Mouse (Mus musculus): ENCODE results near the gene 4930562C15Rik. TPM values are rescaled to one million over a fixed set of nuclear protein-coding genes. Genes with fewer than 3 reads are reported as not detected.

4930562C15Rik gene
- polyA plus RNA-seq, 1 experiment from 2014 or later = 0.36 TPM

DNA sequence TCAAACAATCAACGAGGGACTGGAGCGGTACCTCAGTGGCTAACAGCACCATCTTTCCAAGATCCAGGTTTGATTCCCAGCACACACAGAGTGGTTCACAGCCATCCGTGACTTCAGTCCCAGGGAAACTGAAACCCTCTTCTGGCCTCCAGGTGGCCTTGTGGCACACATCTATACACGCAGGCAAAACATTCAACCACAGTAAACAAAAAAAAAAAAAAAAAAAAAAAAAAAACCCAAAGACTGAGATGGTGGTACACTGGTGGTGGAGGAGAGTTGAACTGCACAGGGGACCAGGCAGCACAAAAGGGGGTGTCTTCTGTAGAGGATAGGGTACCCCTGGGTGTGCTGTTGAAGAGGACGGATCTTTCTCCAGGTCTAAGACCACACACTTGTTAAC lies 35.3 kb downstream of the 4930562C15Rik start:
- H3K9ac ChIP-seq (ENCODE audit: low read length) = no peak overlapping the region
- no peak overlapping the region for H3K27ac ChIP-seq (ENCODE audit: low read depth, low read length)
- 91% methylated on average over 5 of the region's 5 CpGs for WGBS
- ATAC-seq (replicated peaks; ENCODE audit: low FRiP score) (no peak), DNase-seq (ENCODE audit: low spot score) (no peak)
- H3K36me3 ChIP-seq (ENCODE audit: control insufficient read depth, insufficient read depth, low read length) = no peaks in the 10 kb centered on the region
- H3K27me3 ChIP-seq (ENCODE audit: control insufficient read depth, insufficient read depth, low read length) = no peaks in the 10 kb centered on the region
- H3K4me3 ChIP-seq (ENCODE audit: low read depth, low read length) = no peak overlapping the region
- H3K4me2 ChIP-seq (ENCODE audit: low read depth, low read length, severe bottlenecking) = no peak overlapping the region
- no peaks in the 10 kb centered on the region for H3K4me1 ChIP-seq (replicated peaks; ENCODE audit: control insufficient read depth, insufficient read depth, low read length)
- no peaks in the 10 kb centered on the region for H3K9me3 ChIP-seq (ENCODE audit: control insufficient read depth, low read length)

- no peak overlapping the region for H3K27ac ChIP-seq (ENCODE audit: low read depth, low read length)
- H3K4me2 ChIP-seq (ENCODE audit: low read depth, low read length, severe bottlenecking) = no peak overlapping the region
- H3K9me3 ChIP-seq (ENCODE audit: control insufficient read depth, low read length) = no peaks in the 10 kb centered on the region
- no peaks in the 10 kb centered on the region for H3K36me3 ChIP-seq (ENCODE audit: control insufficient read depth, insufficient read depth, low read length)
- ATAC-seq (replicated peaks; ENCODE audit: low FRiP score) (no peak), DNase-seq (ENCODE audit: low spot score) (no peak)
- 0 out of 2 replicates have a peak, but pooled peaks cover 2% of the 10 kb centered on the region for H3K4me1 ChIP-seq (replicated peaks; ENCODE audit: control insufficient read depth, insufficient read depth, low read length)
- no peaks in the 10 kb centered on the region for H3K27me3 ChIP-seq (ENCODE audit: control insufficient read depth, insufficient read depth, low read length)
- no peak overlapping the region for H3K4me3 ChIP-seq (ENCODE audit: low read depth, low read length)
- 89% methylated on average over 2 of the region's 2 CpGs for WGBS
- no peak overlapping the region for H3K9ac ChIP-seq (ENCODE audit: low read length)
Observed at GRCm38 (mm10) chr16:4871926-4872325, 36.7 kb downstream of the 4930562C15Rik start.

- no peak for ATAC-seq (replicated peaks; ENCODE audit: low FRiP score)
- no peak for DNase-seq (ENCODE audit: low spot score)
- Histone ChIP-seq H3K4me3 (ENCODE audit: low read depth, low read length) (no peak overlapping the region), H3K27ac (ENCODE audit: low read depth, low read length) (no peak overlapping the region), H3K36me3 (ENCODE audit: control insufficient read depth, insufficient read depth, low read length) (no peaks in the 10 kb centered on the region), H3K27me3 (ENCODE audit: control insufficient read depth, insufficient read depth, low read length) (no peaks in the 10 kb centered on the region), H3K4me2 (ENCODE audit: low read depth, low read length, severe bottlenecking) (no peak overlapping the region), H3K4me1 (replicated peaks; ENCODE audit: control insufficient read depth, insufficient read depth, low read length) (peaks cover 12% of the 10 kb centered on the region), H3K9me3 (ENCODE audit: control insufficient read depth, low read length) (no peaks in the 10 kb centered on the region), H3K9ac (ENCODE audit: low read length) (no peak overlapping the region)
- WGBS = 91% methylated on average over 23 of the region's 23 CpGs
Observed at GRCm38 (mm10) chr16:4875198-4876032, 40.2 kb downstream of the 4930562C15Rik start.

GRCm38 (mm10) chr16:4876033-4876680 lies 40.9 kb downstream of the 4930562C15Rik start:
- Histone ChIP-seq H3K4me1 (replicated peaks; ENCODE audit: control insufficient read depth, insufficient read depth, low read length) (peaks cover 14% of the 10 kb centered on the region), H3K4me2 (ENCODE audit: low read depth, low read length, severe bottlenecking) (no peak overlapping the region), H3K27ac (ENCODE audit: low read depth, low read length) (no peak overlapping the region), H3K4me3 (ENCODE audit: low read depth, low read length) (no peak overlapping the region), H3K9me3 (ENCODE audit: control insufficient read depth, low read length) (no peaks in the 10 kb centered on the region), H3K36me3 (ENCODE audit: control insufficient read depth, insufficient read depth, low read length) (no peaks in the 10 kb centered on the region), H3K27me3 (ENCODE audit: control insufficient read depth, insufficient read depth, low read length) (no peaks in the 10 kb centered on the region), H3K9ac (ENCODE audit: low read length) (no peak overlapping the region)
- DNase-seq (ENCODE audit: low spot score) = no peak
- no peak for ATAC-seq (replicated peaks; ENCODE audit: low FRiP score)
- 93% methylated on average over 8 of the region's 8 CpGs for WGBS

DNA sequence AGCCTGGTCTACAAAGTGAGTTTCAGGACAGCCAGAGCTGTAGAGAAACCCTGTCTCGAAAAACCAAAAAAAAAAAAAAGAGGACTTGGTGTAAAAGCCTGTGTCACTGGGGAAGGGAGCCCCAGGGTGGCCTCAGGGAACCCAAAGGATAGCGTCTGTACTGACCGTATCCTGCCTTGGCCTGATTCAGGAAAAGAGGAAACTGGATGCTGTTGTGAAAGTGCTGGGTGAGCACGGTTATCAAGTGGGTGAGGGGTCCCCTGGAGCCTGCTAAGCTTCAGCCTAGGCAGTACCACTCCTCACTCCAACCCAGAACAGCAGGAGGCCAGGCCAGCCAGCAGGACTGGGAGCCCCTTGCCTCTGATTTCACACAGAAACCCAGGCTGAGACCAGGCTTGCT lies 42.0 kb downstream of the 4930562C15Rik start:
- ATAC-seq (replicated peaks; ENCODE audit: low FRiP score) (no peak), DNase-seq (ENCODE audit: low spot score) (no peak)
- no peaks in the 10 kb centered on the region for H3K9me3 ChIP-seq (ENCODE audit: control insufficient read depth, low read length)
- H3K9ac ChIP-seq (ENCODE audit: low read length) = no peak overlapping the region
- 92% methylated on average over 4 of the region's 4 CpGs for WGBS
- no peak overlapping the region for H3K27ac ChIP-seq (ENCODE audit: low read depth, low read length)
- no peak overlapping the region for H3K4me3 ChIP-seq (ENCODE audit: low read depth, low read length)
- no peaks in the 10 kb centered on the region for H3K27me3 ChIP-seq (ENCODE audit: control insufficient read depth, insufficient read depth, low read length)
- H3K4me1 ChIP-seq (replicated peaks; ENCODE audit: control insufficient read depth, insufficient read depth, low read length) = peaks cover 15% of the 10 kb centered on the region
- no peak overlapping the region for H3K4me2 ChIP-seq (ENCODE audit: low read depth, low read length, severe bottlenecking)
- H3K36me3 ChIP-seq (ENCODE audit: control insufficient read depth, insufficient read depth, low read length) = no peaks in the 10 kb centered on the region

- H3K27ac ChIP-seq (ENCODE audit: low read depth, low read length) = no peak overlapping the region
- 79% methylated on average over 3 of the region's 3 CpGs for WGBS
- no peak overlapping the region for H3K9ac ChIP-seq (ENCODE audit: low read length)
- H3K9me3 ChIP-seq (ENCODE audit: control insufficient read depth, low read length) = no peaks in the 10 kb centered on the region
- H3K4me3 ChIP-seq (ENCODE audit: low read depth, low read length) = no peak overlapping the region
- no peak for DNase-seq (ENCODE audit: low spot score)
- H3K27me3 ChIP-seq (ENCODE audit: control insufficient read depth, insufficient read depth, low read length) = no peaks in the 10 kb centered on the region
- no peak for ATAC-seq (replicated peaks; ENCODE audit: low FRiP score)
- H3K36me3 ChIP-seq (ENCODE audit: control insufficient read depth, insufficient read depth, low read length) = no peaks in the 10 kb centered on the region
- H3K4me2 ChIP-seq (ENCODE audit: low read depth, low read length, severe bottlenecking) = no peak overlapping the region
- H3K4me1 ChIP-seq (replicated peaks; ENCODE audit: control insufficient read depth, insufficient read depth, low read length) = peaks cover 15% of the 10 kb centered on the region
Observed at GRCm38 (mm10) chr16:4877701-4878100, 42.5 kb downstream of the 4930562C15Rik start.

- no peak for ATAC-seq (replicated peaks; ENCODE audit: low FRiP score)
- no peaks in the 10 kb centered on the region for H3K9me3 ChIP-seq (ENCODE audit: control insufficient read depth, low read length)
- no peaks in the 10 kb centered on the region for H3K36me3 ChIP-seq (ENCODE audit: control insufficient read depth, insufficient read depth, low read length)
- no peaks in the 10 kb centered on the region for H3K27me3 ChIP-seq (ENCODE audit: control insufficient read depth, insufficient read depth, low read length)
- H3K4me1 ChIP-seq (replicated peaks; ENCODE audit: control insufficient read depth, insufficient read depth, low read length) = peaks cover 15% of the 10 kb centered on the region
- no peak overlapping the region for H3K27ac ChIP-seq (ENCODE audit: low read depth, low read length)
- DNase-seq (ENCODE audit: low spot score) = no peak
- peak overlapping the region; percentile 91 for H3K4me2 ChIP-seq (ENCODE audit: low read depth, low read length, severe bottlenecking)
- peak overlapping the region; percentile 81 for H3K9ac ChIP-seq (ENCODE audit: low read length)
- peak overlapping the region; percentile 82 for H3K4me3 ChIP-seq (ENCODE audit: low read depth, low read length)
- WGBS = 31% methylated on average over 5 of the region's 5 CpGs
Observed at GRCm38 (mm10) chr16:4878192-4878885, 43.1 kb downstream of the 4930562C15Rik start.

- ATAC-seq (replicated peaks; ENCODE audit: low FRiP score) = peak; percentile 34
- under 1% methylated on average over 54 of the region's 54 CpGs for WGBS
Observed at GRCm38 (mm10) chr16:4879101-4879707, 44.0 kb downstream of the 4930562C15Rik start.

More at GRCm38 (mm10) chr16:4879101-4879707, 44.0 kb downstream of the 4930562C15Rik start:
- no peaks in the 10 kb centered on the region for H3K27me3 ChIP-seq (ENCODE audit: control insufficient read depth, insufficient read depth, low read length)
- H3K36me3 ChIP-seq (ENCODE audit: control insufficient read depth, insufficient read depth, low read length) = no peaks in the 10 kb centered on the region
- DNase-seq (ENCODE audit: low spot score) = peak; percentile 78
- H3K9ac ChIP-seq (ENCODE audit: low read length) = peak overlapping the region; percentile 81
- peak overlapping the region; percentile 82 for H3K4me3 ChIP-seq (ENCODE audit: low read depth, low read length)
- H3K4me1 ChIP-seq (replicated peaks; ENCODE audit: control insufficient read depth, insufficient read depth, low read length) = peaks cover 15% of the 10 kb centered on the region
- peak overlapping the region; percentile 91 for H3K4me2 ChIP-seq (ENCODE audit: low read depth, low read length, severe bottlenecking)
- H3K9me3 ChIP-seq (ENCODE audit: control insufficient read depth, low read length) = no peaks in the 10 kb centered on the region
- H3K27ac ChIP-seq (ENCODE audit: low read depth, low read length) = peak overlapping the region; percentile 94
